Mouse (Mus musculus): ENCODE measurements around the gene Exd1.

DNA sequence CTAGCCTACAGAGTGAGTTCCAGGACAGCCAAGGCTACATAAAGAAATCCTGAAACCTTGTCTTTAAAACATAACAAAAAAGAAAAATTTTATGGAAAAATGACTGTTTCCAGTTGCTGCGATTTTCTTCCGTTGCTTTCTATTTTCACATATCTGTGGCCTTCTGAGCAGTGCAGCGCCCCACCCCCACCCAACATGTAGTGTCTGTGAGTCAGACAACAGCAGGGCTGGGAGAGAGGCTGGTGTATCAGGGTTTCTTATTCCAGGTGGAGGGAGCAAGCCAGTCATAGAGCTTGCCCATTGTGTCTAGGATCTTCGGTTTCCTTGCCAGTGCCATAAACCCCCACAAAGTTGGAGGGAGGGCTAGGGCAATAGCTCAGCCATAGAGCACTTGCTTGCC is 23.6 kb downstream of the Exd1 start:
- no peak for TF ChIP-seq POLR2A (IDR thresholded peaks at IDR 0.05; ENCODE audit: low read depth, low read length)
- TF ChIP-seq CTCF (IDR thresholded peaks at IDR 0.05; ENCODE audit: extremely low read depth, insufficient read depth, insufficient read length, insufficient replicate concordance) = no peak
